Mouse (Mus musculus): Measurements from ENCODE around the gene Gpr18. TPM values are rescaled to one million over a fixed set of nuclear protein-coding genes. Genes with fewer than 3 reads are reported as not detected.
"Not testable (repeated sequence)": the region's sequence is repeated elsewhere in the genome, so short reads cannot be mapped to it uniquely, and the experiment has no call there.

Gene Gpr18
- polyA plus RNA-seq, 1 experiment from 2014 or later: 0.34 TPM

- not testable (repeated sequence) for H3K4me3 ChIP-seq; H3K9me3 ChIP-seq; DNase-seq (ENCODE audit: low spot score); H3K4me1 ChIP-seq; H3K36me3 ChIP-seq; H3K27ac ChIP-seq; H3K27me3 ChIP-seq (ENCODE audit: insufficient read depth, poor library complexity, severe bottlenecking)
- 4% methylated on average over 2 of the region's 2 CpGs for WGBS
Measured at GRCm38 (mm10) chr14:121865162-121865561, 50.4 kb downstream of the Gpr18 start.

Other genes with a start within 250 kb of the Gpr18 start
- gene Dock9, start 117.9 kb downstream of the Gpr18 start, polyA plus RNA-seq (2016; fragmentation: Nextera tagmentation; extraction: Ambion mirVana): 5.4 and 6.6 TPM in 2 replicates
- 63.4 and 68.7 TPM in 2 replicates for gene Ubac2, start 37.2 kb downstream of the Gpr18 start, polyA plus RNA-seq (2016; fragmentation: Nextera tagmentation; extraction: Ambion mirVana)
- 1.6 and 2.3 TPM in 2 replicates for gene Gpr183, start 49.4 kb upstream of the Gpr18 start, polyA plus RNA-seq (2016; fragmentation: Nextera tagmentation; extraction: Ambion mirVana)
- gene Timm8a2, start 118.9 kb upstream of the Gpr18 start, polyA plus RNA-seq (2016; fragmentation: Nextera tagmentation; extraction: Ambion mirVana): not detected in 2 replicates
- gene Tm9sf2, start 191.3 kb upstream of the Gpr18 start, polyA plus RNA-seq (2016; fragmentation: Nextera tagmentation; extraction: Ambion mirVana): 126 and 136 TPM in 2 replicates